Mouse (Mus musculus) spleen, adult 2 months (tissue): ENCODE measurements around the gene Iqgap1.

Experiments used
- CTCF ChIP-seq: fragments of 200-500 bp; IDR thresholded peaks from 2 replicates; pipeline ENCODE4 v1.5.1; 2011; ENCODE audit warnings: mild to moderate bottlenecking, inconsistent platforms; ENCODE audit not compliant: insufficient read depth, insufficient read length, insufficient replicate concordance; ENCODE audit errors: extremely low read depth
- POLR2A ChIP-seq: fragments of 200-500 bp; IDR thresholded peaks from 2 replicates; pipeline ENCODE4 v1.6.1; 2011; ENCODE audit warnings: low read depth, low read length, inconsistent platforms

DNA sequence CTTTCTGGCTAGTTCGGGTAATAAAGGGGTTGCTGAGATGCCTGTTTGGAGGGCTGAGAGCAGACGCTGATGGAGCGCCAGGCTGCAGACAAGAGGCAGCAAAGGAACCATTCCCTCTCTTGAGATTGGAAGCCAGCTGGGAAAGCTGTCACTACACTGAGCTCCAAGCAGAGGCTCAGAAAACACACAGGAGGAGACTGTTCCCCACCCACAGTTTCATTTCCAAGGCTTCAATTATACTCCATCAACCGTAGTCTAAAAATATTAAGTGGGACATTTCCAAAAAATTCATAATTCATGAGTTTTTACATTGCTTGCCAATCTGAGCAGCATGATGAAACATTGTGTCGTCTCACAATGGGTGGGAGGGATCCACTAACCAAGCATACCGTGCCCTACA is 134.6 kb downstream of the Iqgap1 start:
- TF ChIP-seq CTCF, result no peak
- TF ChIP-seq POLR2A, result no peak
